ENCODE assay signal across 17 mouse cellular contexts in genomic region chr12:105406008-105406407, GRCm38 (mm10). TPM values are rescaled to one million over a fixed set of nuclear protein-coding genes. Genes with fewer than 3 reads are reported as not detected.
"Had no signal": no experiment of that assay in that cellular context is flagged by ENCODE, and none has a peak within 500 bp of the region (broad histone marks: within the 10 kb centered on the region; RNA-seq: fewer than 3 reads in every experiment).

No protein-coding gene starts in this region.

- H3K9ac ChIP-seq: neural tube, embryonic 13.5 days; neural tube, embryonic 15.5 days; stomach, embryonic 15.5 days had no signal

- H3K36me3 ChIP-seq: neural tube, embryonic 13.5 days; neural tube, embryonic 15.5 days; stomach, embryonic 15.5 days had no signal

- H3K4me2 ChIP-seq: neural tube, embryonic 13.5 days; neural tube, embryonic 15.5 days; stomach, embryonic 15.5 days had no signal

- H3K27ac ChIP-seq: neural tube, embryonic 13.5 days; neural tube, embryonic 15.5 days; stomach, embryonic 15.5 days; stomach, postnatal 0 days had no signal

- H3K4me3 ChIP-seq: neural tube, embryonic 13.5 days; neural tube, embryonic 15.5 days; stomach, embryonic 15.5 days had no signal

- H3K9me3 ChIP-seq: neural tube, embryonic 13.5 days; neural tube, embryonic 15.5 days; stomach, embryonic 15.5 days had no signal

- DNase-seq: retina, postnatal 1 day; right cerebral cortex, adult 18-20 months; right cerebral cortex, postnatal 14 days; right cerebral cortex, postnatal 25 days; right cerebral cortex, postnatal 4 days; spleen, adult 18-20 months; thymus, adult 18-20 months; thymus, adult 2 months; thymus, postnatal 14 days; thymus, postnatal 25 days; thymus, postnatal 36 days; thymus, postnatal 4 days had no signal

- H3K4me1 ChIP-seq: stomach, embryonic 15.5 days had no signal

- H3K27me3 ChIP-seq: neural tube, embryonic 13.5 days; neural tube, embryonic 15.5 days; stomach, embryonic 15.5 days had no signal

RNA-seq across cellular contexts. Expression of gene D430019H16Rik, which starts 47.6 kb away (rescaled TPM):
- total RNA-seq: neutrophil, adult 5-6 weeks had no signal
